Mouse (Mus musculus) macrophage (primary cell): ENCODE data around the gene Tas1r1. TPM values are rescaled to one million over a fixed set of nuclear protein-coding genes. Genes with fewer than 3 reads are reported as not detected.
"Not testable (repeated sequence)": the region's sequence is repeated elsewhere in the genome, so short reads cannot be mapped to it uniquely, and the experiment has no call there.

Source experiments
- H3K27ac ChIP-seq: fragments of 350-480 bp; formaldehyde crosslinking; 2 replicates; pipeline ENCODE4 v1.9.0; 2021
- H3K36me3 ChIP-seq: fragments of 350-480 bp; formaldehyde crosslinking; 2 replicates; pipeline ENCODE4 v1.9.0; 2021; ENCODE audit errors: inconsistent target
- H3K4me3 ChIP-seq: fragments of 350-480 bp; formaldehyde crosslinking; 2 replicates; pipeline ENCODE4 v1.9.0; 2021; ENCODE audit errors: inconsistent target
- H3K79me2 ChIP-seq: fragments of 350-480 bp; formaldehyde crosslinking; 2 replicates; pipeline ENCODE4 v1.9.0; 2021; ENCODE audit errors: inconsistent target
- WGBS: methylation state at CpG from one replicate; pipeline ENCODE4 v1.1.7; 2026; ENCODE audit warnings: inconsistent platforms; ENCODE audit not compliant: missing documents; 5-methylcytosine and 5-hydroxymethylcytosine counted together
- polyA plus RNA-seq: library from polyadenylated mRNA; stranded (reverse); fragments of 250-400 nt; gene quantifications from 3 replicates; pipeline ENCODE4 v1.2.4, GENCODE M21; 2018; ENCODE audit warnings: inconsistent platforms

Tas1r1 gene
- polyA plus RNA-seq, 1 experiment from 2014 or later: not detected

DNA sequence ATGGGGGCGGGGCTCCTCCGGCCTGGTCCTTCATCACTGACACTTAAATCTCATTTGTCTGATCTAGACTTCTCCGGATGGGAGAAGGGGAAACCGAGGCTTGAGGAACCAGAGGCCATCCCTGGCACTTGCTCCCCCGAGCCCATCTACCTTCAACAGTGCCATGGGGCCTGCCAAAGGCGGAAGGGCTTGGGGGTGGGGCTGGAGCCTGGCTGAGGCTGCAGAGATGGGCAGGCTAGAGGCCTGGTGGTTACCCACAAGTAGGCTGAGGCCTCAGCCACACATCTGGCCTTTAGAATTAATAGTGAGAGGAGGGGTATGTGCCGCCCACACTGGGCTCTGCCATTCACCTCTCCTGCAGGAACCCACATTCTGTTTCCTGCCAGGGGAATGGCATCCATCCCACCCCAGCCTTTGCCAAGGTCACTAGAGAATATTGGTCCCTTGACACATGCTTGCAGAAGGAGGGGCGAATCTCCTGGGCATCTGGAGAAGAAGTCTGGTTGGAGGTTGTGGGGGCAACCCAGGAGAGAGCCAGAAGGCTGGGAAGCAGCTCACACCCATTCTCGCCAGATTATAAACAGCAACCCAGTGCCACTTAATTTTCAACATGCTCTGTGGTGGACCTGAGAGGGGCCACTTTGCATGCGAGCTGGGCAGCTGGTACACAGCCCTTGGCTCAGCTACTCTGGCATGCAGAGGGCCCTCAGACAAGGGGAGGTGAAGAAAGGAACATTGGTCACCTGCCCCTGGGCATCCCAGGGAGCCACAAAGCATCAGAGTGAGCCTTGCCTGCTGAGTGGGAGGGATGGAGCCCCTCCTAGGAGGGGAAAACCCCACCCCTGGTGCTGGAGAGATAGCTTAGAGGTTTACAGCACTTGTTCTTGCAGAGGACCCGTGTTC lies 32.4 kb upstream of the Tas1r1 start:
- WGBS: 50% methylated on average over 11 of the region's 11 CpGs
- Histone ChIP-seq H3K36me3 (no peaks in the 10 kb centered on the region), H3K4me3 (no peak overlapping the region), H3K27ac (no peak overlapping the region), H3K79me2 (no peaks in the 10 kb centered on the region)

DNA sequence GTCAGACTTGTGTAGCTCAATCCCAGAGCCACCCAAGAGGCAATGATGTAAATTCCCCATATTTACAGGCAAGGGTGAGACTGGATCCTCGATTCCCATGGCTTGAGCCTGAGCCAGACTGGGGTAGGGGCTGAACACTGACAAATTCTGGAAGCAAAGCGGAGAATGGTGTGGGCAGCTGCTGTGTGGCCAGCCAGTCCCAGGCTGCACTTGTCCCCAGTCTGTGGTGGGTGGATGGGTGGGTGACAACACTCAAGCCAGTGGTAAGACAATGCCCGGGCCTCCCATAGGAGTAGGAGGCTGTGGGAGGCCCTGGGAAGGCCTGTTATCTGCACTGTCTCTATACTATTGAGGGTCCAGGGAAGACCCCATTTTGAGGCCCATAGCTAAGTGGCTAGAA lies 30.9 kb upstream of the Tas1r1 start:
- no peaks in the 10 kb centered on the region for H3K36me3 ChIP-seq
- H3K4me3 ChIP-seq: no peak overlapping the region
- no peak overlapping the region for H3K27ac ChIP-seq
- 94% methylated on average over 3 of the region's 3 CpGs for WGBS
- H3K79me2 ChIP-seq: no peaks in the 10 kb centered on the region

DNA sequence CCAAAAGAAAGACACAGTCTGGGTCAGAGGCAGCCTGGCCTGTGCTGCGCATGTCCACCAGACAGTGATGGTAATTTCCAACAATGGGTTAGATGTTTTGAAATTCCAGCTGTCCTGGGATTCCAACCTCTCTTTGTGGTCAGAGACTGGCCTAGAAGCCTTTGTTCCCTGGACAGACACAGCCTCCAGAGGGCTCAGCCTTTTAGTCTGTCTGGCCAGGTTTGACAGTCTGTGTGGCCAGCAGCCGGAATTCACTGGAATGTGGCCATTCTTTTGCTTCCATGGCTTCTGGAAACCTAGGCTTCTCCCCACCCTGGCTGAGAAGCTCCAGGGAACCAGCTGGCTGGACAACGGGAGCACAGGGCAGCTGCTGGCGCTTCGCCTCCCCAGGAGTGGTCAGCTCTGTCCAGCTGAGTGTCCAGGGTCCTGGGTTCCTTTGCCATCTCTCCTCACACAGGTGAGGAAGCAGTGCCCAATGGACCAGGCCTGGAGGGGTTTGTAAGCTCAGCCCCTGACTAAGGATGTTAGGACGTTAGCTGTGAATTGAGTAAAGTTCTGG lies 29.9 kb upstream of the Tas1r1 start:
- no peak overlapping the region for H3K4me3 ChIP-seq
- no peaks in the 10 kb centered on the region for H3K79me2 ChIP-seq
- H3K36me3 ChIP-seq: no peaks in the 10 kb centered on the region
- 91% methylated on average over 6 of the region's 6 CpGs for WGBS
- no peak overlapping the region for H3K27ac ChIP-seq

DNA sequence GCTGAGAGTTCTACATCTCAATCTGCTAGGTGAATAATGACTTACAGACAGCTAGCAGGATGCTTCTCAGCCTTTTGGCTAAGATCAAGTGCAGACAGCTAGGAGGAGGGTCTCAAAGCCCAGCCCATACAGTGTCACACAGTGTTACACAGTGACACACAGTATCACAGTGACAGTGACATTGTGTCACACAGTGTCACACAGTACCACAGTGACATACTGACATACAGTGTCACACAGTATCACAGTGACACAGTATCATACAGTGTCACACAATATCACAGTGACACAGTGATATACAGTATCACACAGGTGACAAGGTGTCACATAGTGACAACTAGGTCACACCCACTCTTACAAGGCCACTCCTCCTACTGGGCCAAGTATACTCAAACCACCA lies 28.9 kb upstream of the Tas1r1 start:
- no peaks in the 10 kb centered on the region for H3K36me3 ChIP-seq
- H3K4me3 ChIP-seq: no peak overlapping the region
- H3K79me2 ChIP-seq: no peaks in the 10 kb centered on the region
- H3K27ac ChIP-seq: no peak overlapping the region

- H3K79me2 ChIP-seq: no peaks in the 10 kb centered on the region
- H3K36me3 ChIP-seq: peaks cover 16% of the 10 kb centered on the region
- H3K27ac ChIP-seq: no peak overlapping the region
- 84% methylated on average over 8 of the region's 9 CpGs for WGBS
- no peak overlapping the region for H3K4me3 ChIP-seq
These were observed 24.2 kb upstream of the Tas1r1 start for GRCm38 (mm10) chr4:152062390-152063110.

DNA sequence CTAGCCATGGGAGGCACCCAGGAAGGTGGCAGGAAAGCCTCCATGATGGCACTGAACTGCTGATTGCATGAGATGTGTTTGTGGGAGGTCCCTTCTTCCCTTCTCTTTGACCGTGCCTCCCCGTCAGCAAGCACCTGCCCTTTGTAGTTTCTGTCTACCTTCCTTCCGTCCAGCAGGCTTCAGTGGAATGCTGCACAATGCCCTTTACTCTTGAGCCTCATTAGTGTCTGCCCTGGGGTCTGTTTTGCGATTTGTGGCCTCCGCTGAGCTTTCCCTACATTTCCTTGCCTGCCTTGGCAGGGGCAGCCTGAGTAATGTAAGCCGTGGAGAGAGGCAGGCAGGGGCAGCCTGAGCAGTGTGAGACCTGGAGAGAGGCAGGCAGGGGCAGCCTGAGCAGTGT lies 6.2 kb upstream of the Tas1r1 start:
- Histone ChIP-seq H3K79me2 (peaks cover 41% of the 10 kb centered on the region), H3K36me3 (peaks cover 56% of the 10 kb centered on the region; the same call in 1 of the 2 replicates), H3K4me3 (no peak overlapping the region), H3K27ac (no peak overlapping the region)
- WGBS: 87% methylated on average over 6 of the region's 6 CpGs

GRCm38 (mm10) chr4:152043171-152043570 lies 4.8 kb upstream of the Tas1r1 start:
- WGBS: 93% methylated on average over 3 of the region's 3 CpGs
- peaks cover 56% of the 10 kb centered on the region; the same call in 1 of the 2 replicates for H3K36me3 ChIP-seq
- no peak overlapping the region for H3K27ac ChIP-seq
- no peak overlapping the region for H3K4me3 ChIP-seq
- H3K79me2 ChIP-seq: peaks cover 42% of the 10 kb centered on the region

DNA sequence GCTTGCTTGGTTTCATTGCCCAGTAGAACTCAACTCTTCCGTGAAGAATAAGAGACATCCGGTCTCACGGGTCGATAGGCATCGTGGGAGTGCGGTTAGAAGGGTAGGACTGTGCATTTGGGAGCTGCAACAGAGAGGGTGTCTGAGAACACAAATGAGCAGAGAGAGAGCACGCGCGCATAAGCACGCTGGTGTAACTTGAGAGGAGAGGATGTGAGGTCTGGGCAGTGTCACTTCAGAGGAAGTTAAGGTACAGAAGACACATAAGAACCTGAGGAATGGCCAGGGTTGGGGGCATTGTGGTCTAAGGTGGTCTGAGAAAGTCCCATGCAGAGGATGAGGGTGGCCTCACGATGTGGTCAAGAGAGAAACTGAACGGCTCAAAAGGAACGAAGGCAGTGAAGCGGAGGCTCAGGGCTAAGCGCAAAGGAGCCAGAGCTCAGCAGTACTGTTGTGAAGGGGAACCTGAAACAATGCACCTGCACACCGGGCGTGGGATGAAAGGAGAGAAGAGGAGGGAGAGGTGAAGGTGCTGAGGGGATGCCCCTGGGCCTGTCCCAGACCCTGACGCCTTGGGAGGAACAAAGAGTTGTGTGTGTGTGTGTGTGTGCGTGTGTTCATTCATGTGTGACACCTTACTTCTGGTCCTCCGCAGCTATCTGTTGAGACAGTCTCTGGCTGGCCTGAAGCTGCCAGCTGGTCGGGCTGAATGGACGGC lies 3.7 kb upstream of the Tas1r1 start:
- H3K4me3 ChIP-seq: no peak overlapping the region
- peaks cover 42% of the 10 kb centered on the region for H3K79me2 ChIP-seq
- H3K36me3 ChIP-seq: peaks cover 45% of the 10 kb centered on the region; the same call in 1 of the 2 replicates
- no peak overlapping the region for H3K27ac ChIP-seq
- WGBS: 97% methylated on average over 20 of the region's 22 CpGs

- peaks cover 27% of the 10 kb centered on the region; the same call in 1 of the 2 replicates for H3K36me3 ChIP-seq
- H3K4me3 ChIP-seq: peak overlapping the region; percentile 72
- WGBS: 3% methylated on average over 25 of the region's 25 CpGs
- H3K27ac ChIP-seq: no peak overlapping the region
- peaks cover 42% of the 10 kb centered on the region for H3K79me2 ChIP-seq
These were observed 1.5 kb upstream of the Tas1r1 start for GRCm38 (mm10) chr4:152039831-152040310.

DNA sequence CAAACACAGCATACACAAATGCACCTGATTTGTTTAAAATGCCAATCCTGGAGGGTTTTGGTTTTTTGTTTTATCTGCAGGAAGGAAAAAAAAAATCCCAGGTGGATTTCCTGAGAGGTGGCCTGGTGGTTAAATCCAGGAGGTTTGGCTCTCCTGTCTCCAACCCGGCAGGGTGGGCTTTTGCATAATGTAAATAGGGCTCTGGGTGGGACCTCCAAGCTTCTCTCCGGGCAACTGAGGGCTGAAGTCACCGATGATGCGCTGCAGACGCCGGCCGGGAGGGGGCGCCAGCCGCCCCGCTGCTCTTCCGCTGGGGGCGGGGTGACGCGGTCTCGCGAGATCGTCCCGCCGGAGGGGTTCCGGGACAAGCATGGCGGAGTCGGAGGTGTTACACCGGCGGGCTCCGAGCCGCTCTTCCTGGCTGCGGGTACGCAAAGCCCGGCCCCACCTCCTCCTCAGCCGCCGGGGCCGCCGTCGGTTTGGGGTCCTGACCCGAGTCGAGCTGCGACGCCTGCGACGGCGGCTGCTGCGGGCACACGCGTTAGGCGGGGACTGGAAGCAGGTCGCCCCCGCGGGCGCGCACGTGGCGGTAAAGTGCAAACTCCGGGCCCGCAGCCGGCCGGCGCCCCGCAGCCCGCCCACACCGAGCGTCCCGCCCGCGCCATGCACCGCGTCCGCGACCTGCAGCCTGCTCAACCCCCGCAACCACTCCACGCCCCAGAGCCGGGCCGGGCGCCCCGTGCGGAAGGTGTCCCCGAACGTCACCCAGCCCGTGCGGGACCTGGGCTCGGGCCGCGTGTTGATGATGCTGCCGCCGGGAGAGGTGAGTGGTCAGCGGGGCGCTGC lies 840 bp upstream of the Tas1r1 start, which contains the start of gene Nol9:
Gene Nol9 (plus strand): TSS at position 337 of the 846 bp plus-strand sequence.
- under 1% methylated on average over 85 of the region's 86 CpGs for WGBS
- Histone ChIP-seq H3K27ac (no peak within 1 kb of the TSS), H3K79me2 (peaks cover 42% of the 10 kb centered on the region)

GRCm38 (mm10) chr4:152036464-152036863 lies 1.9 kb downstream of the Tas1r1 start:
- not testable (repeated sequence) for H3K36me3 ChIP-seq, H3K27ac ChIP-seq, H3K4me3 ChIP-seq
- 95% methylated on average over 4 of the region's 6 CpGs for WGBS
- H3K79me2 ChIP-seq: peaks cover 19% of the 10 kb centered on the region

More for the DNA sequence above, 840 bp upstream of the Tas1r1 start, which contains the start of gene Nol9:
- H3K4me3 ChIP-seq: peak within 1 kb of the TSS; percentile 72
- peaks cover 20% of the 10 kb centered on the region; the same call in 1 of the 2 replicates for H3K36me3 ChIP-seq

GRCm38 (mm10) chr4:152032922-152033321 lies 5.4 kb downstream of the Tas1r1 start:
- H3K79me2 ChIP-seq: no peaks in the 10 kb centered on the region
- no peak overlapping the region for H3K4me3 ChIP-seq
- H3K36me3 ChIP-seq: no peaks in the 10 kb centered on the region
- no peak overlapping the region for H3K27ac ChIP-seq
- 98% methylated on average over 9 of the region's 13 CpGs for WGBS

DNA sequence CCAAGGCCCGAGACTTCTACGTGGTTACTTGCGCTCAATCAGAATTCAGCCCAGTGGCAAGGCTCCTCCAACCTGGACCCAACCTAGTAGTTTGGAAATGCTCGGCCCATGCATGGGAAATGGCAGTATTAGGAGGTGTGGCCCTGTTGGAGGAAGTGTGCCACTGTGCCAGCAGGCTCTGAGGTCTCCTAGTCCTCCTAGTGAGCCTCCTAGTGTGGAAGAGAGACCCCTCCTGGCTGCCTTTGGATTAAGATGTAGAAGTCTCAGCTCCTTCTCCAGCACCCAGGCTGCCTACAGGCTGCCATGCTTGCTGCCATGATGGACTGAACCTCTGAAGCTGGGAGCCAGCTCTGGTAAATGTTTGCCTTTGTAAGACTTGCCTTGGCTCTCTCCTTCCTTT lies 8.4 kb downstream of the Tas1r1 start:
- Histone ChIP-seq H3K4me3 (no peak overlapping the region), H3K79me2 (peaks cover 21% of the 10 kb centered on the region; the same call in 1 of the 2 replicates), H3K27ac (no peak overlapping the region), H3K36me3 (no peaks in the 10 kb centered on the region)
- 69% methylated on average over 4 of the region's 4 CpGs for WGBS
